Comparison of ENCODE assay signal across 26 mouse cellular contexts in genomic region chr1:63493325-63493724, GRCm38 (mm10). TPM values are rescaled to one million over a fixed set of nuclear protein-coding genes. Genes with fewer than 3 reads are reported as not detected.
"Had no signal": no experiment of that assay in that cellular context is flagged by ENCODE, and none has a peak within 500 bp of the region (broad histone marks: within the 10 kb centered on the region; RNA-seq: fewer than 3 reads in every experiment).

No protein-coding gene starts in this region.

- DNase-seq: gastrocnemius, postnatal 14 days; gastrocnemius, postnatal 36 days; heart, adult 18-20 months; heart, postnatal 14 days; heart, postnatal 36 days; kidney, adult 11 months; kidney, adult 2 months; kidney, adult 9 months; kidney, postnatal 14 days; kidney, postnatal 36 days; layer of hippocampus, adult 9-11 months; layer of hippocampus, postnatal 36 days; left cerebral cortex, postnatal 4 days had no signal

- H3K9me3 ChIP-seq: heart, embryonic 13.5 days; heart, embryonic 15.5 days; hindbrain, embryonic 13.5 days; hindbrain, embryonic 15.5 days; kidney, embryonic 15.5 days; limb, embryonic 13.5 days; limb, embryonic 15.5 days; liver, embryonic 12.5 days had no signal

- H3K9ac ChIP-seq: heart, embryonic 13.5 days; heart, embryonic 15.5 days; hindbrain, embryonic 13.5 days; hindbrain, embryonic 15.5 days; kidney, embryonic 15.5 days; limb, embryonic 13.5 days; limb, embryonic 15.5 days; liver, embryonic 12.5 days had no signal

- H3K4me3 ChIP-seq: heart, embryonic 13.5 days; heart, embryonic 15.5 days; hindbrain, embryonic 13.5 days; hindbrain, embryonic 15.5 days; kidney, embryonic 15.5 days; limb, embryonic 13.5 days; limb, embryonic 15.5 days; liver, embryonic 12.5 days had no signal

- H3K36me3 ChIP-seq: heart, embryonic 13.5 days; heart, embryonic 15.5 days; hindbrain, embryonic 13.5 days; hindbrain, embryonic 15.5 days; kidney, embryonic 15.5 days; limb, embryonic 13.5 days; limb, embryonic 15.5 days; liver, embryonic 12.5 days had no signal

- ATAC-seq: hindbrain, postnatal 0 days; intestine, embryonic 16.5 days; liver, embryonic 12.5 days had no signal

- H3K4me2 ChIP-seq: heart, embryonic 11.5 days; heart, embryonic 13.5 days; heart, embryonic 15.5 days; hindbrain, embryonic 13.5 days; hindbrain, embryonic 15.5 days; kidney, embryonic 15.5 days; limb, embryonic 13.5 days; limb, embryonic 15.5 days; liver, embryonic 12.5 days had no signal

- H3K27me3 ChIP-seq: heart, embryonic 13.5 days; heart, embryonic 15.5 days; hindbrain, embryonic 13.5 days; hindbrain, embryonic 15.5 days; kidney, embryonic 15.5 days; limb, embryonic 13.5 days; limb, embryonic 15.5 days; liver, embryonic 12.5 days had no signal

- H3K27ac ChIP-seq: heart, embryonic 13.5 days; heart, embryonic 15.5 days; hindbrain, embryonic 13.5 days; hindbrain, embryonic 15.5 days; hindbrain, postnatal 0 days; kidney, embryonic 15.5 days; kidney, postnatal 0 days; limb, embryonic 13.5 days; limb, embryonic 15.5 days; liver, embryonic 12.5 days had no signal

- H3K4me1 ChIP-seq: hindbrain, embryonic 13.5 days; hindbrain, embryonic 15.5 days; kidney, embryonic 15.5 days; limb, embryonic 15.5 days; liver, embryonic 12.5 days had no signal

RNA-seq across cellular contexts. Expression of gene Adam23, which starts 47.6 kb away (rescaled TPM):
- total RNA-seq: hematopoietic stem cell, adult 5-6 weeks had no signal
